Comparison of ENCODE assay signal across 18 mouse cellular contexts in the genomic region with DNA sequence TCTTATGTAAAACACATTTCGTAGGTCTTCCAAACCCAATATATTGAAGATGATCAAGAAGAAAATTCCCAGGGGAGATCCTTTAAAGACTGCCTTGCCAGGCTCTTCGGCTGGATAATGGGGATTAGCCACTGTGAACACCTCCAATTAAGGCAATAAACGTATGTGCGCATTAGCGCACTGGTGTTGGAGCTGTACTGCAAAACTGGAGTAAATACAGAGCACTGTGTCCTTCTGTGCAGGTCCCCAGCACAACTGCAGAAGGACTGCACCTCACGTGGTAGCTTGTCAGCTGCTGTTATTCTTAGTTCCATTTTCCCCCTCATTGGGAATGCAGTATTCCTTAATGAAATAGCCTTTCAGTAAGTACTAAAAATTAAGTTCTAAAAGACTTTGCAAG.
"Had no signal": no experiment of that assay in that cellular context is flagged by ENCODE, and none has a peak within 500 bp of the region (broad histone marks: within the 10 kb centered on the region; RNA-seq: fewer than 3 reads in every experiment).

No protein-coding gene starts in this region.

- H3K9me3 ChIP-seq: midbrain, embryonic 10.5 days; midbrain, embryonic 12.5 days; neural tube, embryonic 13.5 days; neural tube, embryonic 15.5 days had no signal

- H3K9ac ChIP-seq: lung, embryonic 14.5 days; midbrain, embryonic 12.5 days; neural tube, embryonic 13.5 days; neural tube, embryonic 15.5 days had no signal

- H3K4me3 ChIP-seq: midbrain, embryonic 10.5 days; midbrain, embryonic 12.5 days; myocyte; neural tube, embryonic 13.5 days; neural tube, embryonic 15.5 days had no signal

- H3K4me2 ChIP-seq: lung, embryonic 14.5 days; midbrain, embryonic 12.5 days; neural tube, embryonic 13.5 days; neural tube, embryonic 15.5 days had no signal

- H3K36me3 ChIP-seq: midbrain, embryonic 10.5 days; midbrain, embryonic 12.5 days; neural tube, embryonic 13.5 days; neural tube, embryonic 15.5 days had no signal

- ATAC-seq: midbrain, embryonic 16.5 days had no signal

- H3K27ac ChIP-seq: midbrain, embryonic 10.5 days; midbrain, embryonic 12.5 days; neural tube, embryonic 13.5 days; neural tube, embryonic 15.5 days had no signal

- DNase-seq: lung, embryonic 14.5 days; lung, postnatal 10 days; lung, postnatal 4 days; midbrain, embryonic 14.5 days; retina, postnatal 1 day; right cerebral cortex, adult 18-20 months; right cerebral cortex, postnatal 25 days; right cerebral cortex, postnatal 4 days; spleen, adult 18-20 months; thymus, adult 18-20 months; thymus, postnatal 14 days; thymus, postnatal 36 days had no signal

- H3K4me1 ChIP-seq: midbrain, embryonic 10.5 days; midbrain, embryonic 12.5 days; neural tube, embryonic 13.5 days; neural tube, embryonic 15.5 days had no signal

- H3K27me3 ChIP-seq: midbrain, embryonic 12.5 days; neural tube, embryonic 13.5 days; neural tube, embryonic 15.5 days had no signal
